Mouse (Mus musculus): Measurements from ENCODE around the gene Triml2. TPM values are rescaled to one million over a fixed set of nuclear protein-coding genes. Genes with fewer than 3 reads are reported as not detected.

Gene Triml2
- polyA plus RNA-seq, 1 experiment from 2014 or later: not detected

Other genes with a start within 250 kb of the Triml2 start
- gene Triml1, start 39.1 kb upstream of the Triml2 start, polyA plus RNA-seq (2015; fragmentation: Nextera tagmentation; extraction: Ambion mirVana): not detected in 2 replicates
- 0.09 TPM in 1 of 2 replicates, not detected in the other for gene Zfp42, start 126.4 kb downstream of the Triml2 start, polyA plus RNA-seq (2015; fragmentation: Nextera tagmentation; extraction: Ambion mirVana)